Mouse (Mus musculus): ENCODE measurements at regions not wholly inside any gene's neighbourhood (a gene's known extent, or its start where the extent isn't known, plus 50 kb on each side); places are given as distances from the start of the nearest gene placed in this dataset.

- TF ChIP-seq CTCF (IDR thresholded peaks at IDR 0.05) (no peak), POLR2A (IDR thresholded peaks at IDR 0.05; ENCODE audit: insufficient read depth, low read depth, low read length) (no peak)
These were observed 364.1 kb upstream of the Camk1g start for GRCm38 (mm10) chr1:193734014-193734763.
